Mouse (Mus musculus): ENCODE data around the gene Pitpna.

Pitpna gene

DNA sequence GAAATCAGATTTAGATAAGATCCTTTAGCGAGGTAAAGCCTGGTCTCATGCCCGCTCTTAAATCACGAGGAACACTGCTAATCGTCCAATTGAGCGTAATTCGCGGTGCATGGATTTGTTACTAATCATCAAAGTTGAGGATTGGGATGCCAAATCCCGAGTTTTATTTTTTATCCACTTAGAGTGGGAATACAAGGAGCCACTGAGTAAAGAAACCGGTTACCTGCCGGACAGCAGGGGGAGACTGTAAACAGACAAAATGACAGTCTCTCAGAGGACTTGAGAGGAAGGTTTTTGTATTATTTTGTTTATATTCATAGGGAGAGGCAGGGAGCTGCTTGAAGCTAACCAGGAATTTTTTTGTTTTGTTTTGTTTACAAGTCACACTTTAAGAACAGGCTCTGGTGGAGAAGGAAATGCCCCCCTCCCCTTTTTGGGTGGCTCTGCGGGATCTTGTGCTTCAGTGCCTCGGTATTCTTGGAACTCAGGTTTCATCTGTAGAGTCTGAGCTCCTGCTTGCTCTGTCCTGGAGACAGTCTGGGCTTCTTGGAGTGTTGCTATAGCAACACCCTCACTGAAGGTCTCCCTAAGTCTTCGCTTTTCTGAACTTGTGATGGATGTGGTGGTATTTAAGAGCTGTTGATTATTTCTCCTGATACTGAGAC, 43.8 kb downstream of the Pitpna start:
- DNase-seq (ENCODE audit: low spot score) = no peak

DNA sequence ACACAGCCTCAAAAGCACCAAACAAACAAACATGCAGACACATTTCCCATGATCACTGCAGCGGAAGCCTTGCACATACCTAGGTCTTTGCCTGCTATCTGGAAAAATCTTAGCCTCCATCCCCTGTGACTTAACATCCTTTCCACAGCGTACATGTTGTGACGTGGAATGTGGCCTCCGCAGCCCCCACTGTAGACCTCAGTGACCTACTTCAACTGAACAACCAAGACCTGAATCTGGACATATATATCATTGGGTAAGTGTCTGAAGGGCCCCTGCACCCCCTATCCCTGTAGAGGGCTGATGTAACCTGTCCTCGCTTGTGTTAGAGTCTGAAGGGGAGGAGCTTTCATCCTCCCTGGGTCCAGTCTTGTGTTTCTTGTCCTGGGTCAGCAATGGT, 45.0 kb downstream of the Pitpna start:
- DNase-seq (ENCODE audit: low spot score) = no peak

DNA sequence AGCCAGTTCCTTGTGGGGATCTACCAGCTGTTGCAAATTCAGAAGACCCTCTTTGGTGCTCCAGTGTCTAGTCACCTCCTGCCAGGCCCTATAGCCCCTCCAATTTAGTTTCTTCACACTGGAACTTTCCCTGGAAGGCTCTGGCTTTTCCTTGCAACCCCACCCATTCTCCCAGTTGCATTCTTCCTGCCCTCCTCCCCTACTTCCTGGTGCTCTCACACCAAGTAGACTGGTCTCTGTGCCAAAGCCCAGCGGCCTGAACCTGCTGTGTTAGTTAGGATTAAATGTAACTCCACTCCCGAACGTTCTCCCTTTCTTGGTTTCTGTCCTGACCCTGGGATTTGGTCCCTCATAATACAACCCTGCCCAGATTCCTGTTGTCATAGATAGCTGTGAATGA, 46.9 kb downstream of the Pitpna start:
- DNase-seq (ENCODE audit: low spot score) = no peak

DNA sequence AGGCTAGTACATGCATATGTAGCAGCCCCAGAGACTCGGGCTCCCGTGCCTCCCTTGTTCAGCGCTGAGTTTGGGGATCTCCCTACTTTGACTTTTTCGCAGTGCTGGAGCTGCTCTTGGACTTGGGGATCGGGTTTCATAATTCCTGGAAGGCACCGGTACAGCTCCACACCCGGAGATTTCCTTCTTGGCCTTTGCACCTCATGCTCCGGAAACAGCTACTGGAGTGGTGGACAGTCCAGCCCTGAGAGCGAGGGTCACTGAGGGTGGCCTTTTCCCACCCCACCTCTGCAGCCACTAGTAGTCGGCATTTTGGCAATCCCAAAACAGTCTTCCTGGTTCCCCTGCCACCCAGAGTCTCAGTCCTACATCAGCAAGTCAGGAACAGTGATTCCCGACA, 47.4 kb downstream of the Pitpna start:
- DNase-seq (ENCODE audit: low spot score) = no peak

DNA sequence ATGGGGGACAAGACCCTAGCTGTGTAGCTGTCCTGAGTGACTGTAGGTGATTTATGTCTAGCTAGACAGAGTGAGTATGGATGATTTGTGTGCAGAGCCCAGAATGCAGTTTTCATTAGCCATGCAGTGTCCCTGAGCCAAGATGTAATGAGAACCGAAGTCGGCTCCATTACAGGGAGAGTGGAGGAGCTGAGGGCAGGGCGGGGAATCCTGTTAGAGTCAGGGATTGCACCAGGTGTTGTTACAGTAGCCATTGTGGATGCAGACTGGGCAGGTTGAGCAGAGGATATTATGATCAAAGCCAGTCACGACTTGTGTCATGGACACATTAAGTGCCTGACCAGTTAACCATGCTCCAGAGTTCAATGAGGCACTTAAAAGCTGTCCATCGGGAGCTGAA, 55.4 kb downstream of the Pitpna start:
- no peak for DNase-seq (ENCODE audit: low spot score)

DNA sequence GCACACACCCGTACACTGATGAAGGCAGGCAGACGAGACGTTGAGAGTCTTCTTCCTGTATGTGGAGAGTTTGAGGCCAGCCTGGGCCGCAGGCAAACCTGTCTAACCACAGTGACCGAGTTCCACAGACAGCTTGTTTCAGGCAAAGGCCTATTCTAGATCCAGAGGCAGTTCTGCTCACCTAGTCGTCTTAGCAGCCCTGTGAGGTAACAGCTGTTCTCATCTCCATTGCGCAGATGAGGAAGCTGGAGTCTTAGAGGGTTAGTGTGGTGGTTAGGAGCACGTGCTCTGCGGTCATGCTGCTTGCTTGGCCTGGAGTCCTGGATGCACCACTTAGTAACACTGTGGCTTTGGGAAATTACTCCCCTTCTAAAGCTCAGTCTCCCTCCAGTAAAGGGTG, 56.8 kb downstream of the Pitpna start:
- DNase-seq (ENCODE audit: low spot score) = no peak

DNA sequence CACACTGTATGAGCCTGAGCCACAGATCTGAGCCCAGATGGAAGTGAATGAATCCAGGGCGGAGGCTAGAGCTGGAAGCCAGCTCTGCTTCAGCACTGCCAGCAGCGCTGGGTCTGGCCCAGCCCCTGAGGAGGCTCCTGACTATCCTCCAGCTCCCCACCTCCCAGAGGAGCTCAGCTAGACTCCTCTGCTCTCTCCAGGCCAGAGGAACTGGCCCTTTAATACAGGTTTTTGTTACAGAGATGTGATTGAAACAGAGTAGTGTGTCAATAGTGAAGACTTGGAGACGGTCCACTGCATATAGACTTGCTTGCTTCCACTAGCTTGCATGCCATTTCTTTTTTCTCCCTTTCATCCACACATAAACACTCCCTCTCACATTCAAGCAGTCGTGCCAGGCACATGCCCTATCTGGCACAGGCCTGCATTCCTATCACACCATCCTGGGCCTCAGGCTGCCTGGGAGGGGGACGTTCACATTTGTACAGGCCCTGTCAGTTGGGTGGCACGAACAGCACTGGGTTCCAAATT, 59.8 kb downstream of the Pitpna start:
- no peak for DNase-seq (ENCODE audit: low spot score)

DNA sequence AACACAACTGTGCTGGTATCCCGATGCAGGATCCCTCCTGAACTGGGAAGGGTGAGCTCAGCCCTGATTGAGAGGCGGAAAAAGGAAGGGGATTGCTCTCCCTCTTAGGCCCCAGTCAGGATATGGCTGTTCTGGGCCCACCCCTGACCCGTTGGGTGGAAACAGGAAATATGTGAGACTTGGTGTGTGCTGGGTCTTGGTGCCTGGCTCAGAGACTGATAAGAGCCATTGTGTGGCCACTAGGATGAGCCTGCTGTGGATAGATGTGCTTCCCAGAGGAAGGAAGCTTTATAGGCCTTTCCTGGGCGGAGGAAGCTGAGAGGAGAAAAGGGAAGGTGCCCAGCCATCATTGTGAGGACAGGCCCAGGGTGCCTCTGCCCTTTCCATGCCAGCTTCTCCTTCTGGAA, 61.3 kb downstream of the Pitpna start:
- no peak for DNase-seq (ENCODE audit: low spot score)

DNA sequence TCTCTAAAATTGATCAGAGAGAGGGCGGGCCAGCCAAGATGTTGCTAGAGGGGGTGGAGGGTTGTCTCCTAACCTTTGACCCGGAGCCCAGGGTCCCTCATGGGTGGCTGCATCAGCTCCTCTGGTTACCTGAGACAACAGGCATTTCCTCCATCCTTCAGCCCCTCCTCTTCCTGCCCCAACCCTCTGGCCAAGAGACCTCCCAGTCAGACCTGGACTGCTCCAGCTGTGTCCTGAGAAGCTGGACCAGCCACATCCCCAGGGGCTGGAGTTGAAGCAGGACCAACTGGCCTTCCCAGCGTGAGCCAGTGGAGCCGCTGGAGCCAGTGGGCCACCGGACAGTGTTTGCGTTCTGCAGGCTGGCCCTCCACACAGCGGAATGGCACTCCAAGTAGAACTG, 62.4 kb downstream of the Pitpna start, which contains the start of gene Myo1c:
TSS of gene Myo1c (plus strand) at position 194 of the 400 bp plus-strand sequence.
- DNase-seq (ENCODE audit: low spot score) = no peak

DNA sequence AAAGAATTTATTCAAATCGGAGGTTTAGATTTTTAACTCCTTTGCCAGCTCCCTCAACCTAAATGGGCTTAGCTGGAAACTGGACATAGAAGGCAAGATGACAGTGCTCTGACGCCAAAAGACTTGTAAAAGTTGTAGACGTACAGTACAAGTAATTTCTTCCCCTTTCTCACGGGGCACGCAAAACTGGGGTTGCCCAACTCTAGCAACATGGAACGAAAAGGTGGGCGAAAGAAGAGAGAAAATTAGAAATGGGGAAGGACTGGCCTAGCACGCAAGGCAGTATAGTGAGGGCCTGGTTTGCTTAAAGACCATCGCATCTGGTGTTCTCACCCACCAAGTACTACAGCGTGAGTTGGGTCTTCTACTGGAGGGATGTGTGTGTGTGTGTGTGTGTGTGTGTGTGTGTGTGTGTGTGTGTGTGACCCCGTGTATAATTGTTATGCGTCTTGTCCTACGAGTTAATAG, 63.1 kb downstream of the Pitpna start:
- no peak for DNase-seq (ENCODE audit: low spot score)

DNA sequence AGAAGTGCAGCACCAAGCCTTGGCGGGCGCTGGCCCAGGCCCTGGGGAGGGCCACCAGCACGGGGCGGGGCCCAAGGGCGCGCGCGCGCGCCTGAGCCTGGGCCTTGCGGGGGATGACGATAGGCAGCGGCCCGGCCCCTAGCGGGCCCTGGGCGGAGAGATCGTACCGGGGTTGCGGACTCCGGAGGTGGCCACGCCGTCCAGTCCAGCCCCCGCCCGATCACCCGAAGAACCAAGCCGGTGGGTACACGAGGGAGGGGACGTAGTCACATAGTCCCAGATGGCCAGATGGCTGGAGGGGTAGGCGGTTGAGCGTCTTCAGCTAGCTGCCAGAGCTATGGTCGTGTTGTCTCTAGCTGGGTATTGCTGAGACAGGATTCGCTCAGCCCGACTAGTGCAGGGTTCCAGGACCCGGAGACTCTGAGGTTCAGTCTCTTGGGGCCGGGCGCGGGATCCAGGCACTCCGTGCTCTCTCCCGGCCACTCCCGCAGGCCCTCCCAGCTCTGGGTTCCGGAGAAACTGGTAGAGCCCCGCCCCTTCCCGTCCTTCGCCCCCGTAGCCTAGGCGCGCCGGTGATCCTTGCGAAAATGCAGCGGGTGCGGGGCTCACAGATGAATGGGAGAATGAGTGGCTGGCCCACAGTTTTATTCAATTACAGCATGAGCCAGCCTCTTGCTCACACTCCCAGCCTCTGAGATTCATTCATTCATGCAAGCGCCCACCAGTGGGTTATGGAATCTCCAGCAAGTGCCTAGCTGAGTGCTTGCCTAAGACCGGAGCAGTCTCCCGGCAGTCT, 63.7 kb downstream of the Pitpna start:
- DNase-seq (ENCODE audit: low spot score) = peak; percentile 47

DNA sequence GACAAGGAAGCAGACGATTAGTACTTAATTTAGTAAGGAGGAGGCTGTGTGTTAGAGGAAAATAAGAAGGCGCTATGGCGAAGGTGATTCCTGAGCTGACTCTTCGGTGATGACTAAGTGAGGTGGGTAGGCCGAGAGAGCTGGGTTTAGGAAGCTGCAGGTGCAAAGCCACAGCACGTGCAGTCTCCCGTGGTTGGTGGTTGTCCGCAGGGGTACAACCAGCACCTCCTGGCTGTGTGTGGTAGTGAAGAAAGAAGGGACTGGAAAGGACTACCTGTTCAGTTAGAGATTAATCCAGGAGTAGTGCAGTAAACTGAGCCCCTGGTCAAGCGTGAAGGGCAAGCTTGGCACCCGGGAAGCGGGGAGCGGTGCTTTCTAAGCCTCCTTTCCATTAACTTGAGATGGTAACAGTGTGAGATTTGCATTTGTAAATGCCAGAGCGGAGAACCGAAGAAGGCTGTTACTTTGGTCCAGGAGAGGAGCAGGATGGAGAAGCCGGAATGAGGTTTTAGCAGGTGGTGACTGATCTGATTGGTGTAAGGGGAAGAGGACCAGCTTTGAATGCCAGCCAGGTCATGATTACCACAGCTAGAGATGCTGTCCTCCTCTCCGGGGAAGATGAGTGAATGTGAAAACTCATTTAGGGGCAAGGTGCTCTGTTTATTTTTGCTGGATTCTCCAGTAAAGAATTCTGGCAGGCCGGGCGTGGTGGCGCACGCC, 64.5 kb downstream of the Pitpna start:
- DNase-seq (ENCODE audit: low spot score) = no peak

DNA sequence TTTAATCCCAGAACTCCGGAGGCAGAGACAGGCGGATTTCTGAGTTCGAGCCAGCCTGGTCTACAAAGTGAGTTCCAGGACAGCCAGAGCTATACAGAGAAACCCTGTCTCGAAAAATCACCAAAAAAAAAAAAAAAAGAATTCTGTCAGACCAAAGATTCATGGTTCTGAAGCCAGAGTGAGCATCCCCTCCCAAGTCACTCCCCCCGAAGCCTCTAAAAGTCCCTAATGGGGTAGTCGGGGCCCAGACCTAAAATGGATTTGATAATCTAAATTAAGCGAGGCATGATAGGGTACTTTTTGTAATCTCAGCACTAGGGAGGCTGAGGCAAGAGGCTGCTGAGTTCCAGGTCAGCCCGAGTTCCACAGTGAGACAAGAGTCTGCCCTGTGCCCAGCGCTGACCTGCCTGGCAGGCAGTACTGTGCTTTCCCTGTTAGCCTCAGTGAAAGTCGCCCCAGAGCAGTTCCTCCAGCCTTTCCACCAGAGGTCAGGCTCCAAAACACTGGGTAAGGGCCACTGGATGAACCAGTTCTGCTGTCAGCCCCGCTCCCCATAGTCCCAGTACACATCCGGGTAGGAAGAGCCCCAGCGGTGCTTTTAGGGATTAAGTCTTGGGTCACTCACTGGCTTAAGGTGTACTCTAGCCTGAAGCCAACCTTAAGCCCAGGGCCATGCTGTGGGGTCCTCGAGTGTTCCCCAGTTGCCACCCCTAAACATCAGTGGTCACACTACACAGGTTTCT, 65.2 kb downstream of the Pitpna start:
- no peak for DNase-seq (ENCODE audit: low spot score)

DNA sequence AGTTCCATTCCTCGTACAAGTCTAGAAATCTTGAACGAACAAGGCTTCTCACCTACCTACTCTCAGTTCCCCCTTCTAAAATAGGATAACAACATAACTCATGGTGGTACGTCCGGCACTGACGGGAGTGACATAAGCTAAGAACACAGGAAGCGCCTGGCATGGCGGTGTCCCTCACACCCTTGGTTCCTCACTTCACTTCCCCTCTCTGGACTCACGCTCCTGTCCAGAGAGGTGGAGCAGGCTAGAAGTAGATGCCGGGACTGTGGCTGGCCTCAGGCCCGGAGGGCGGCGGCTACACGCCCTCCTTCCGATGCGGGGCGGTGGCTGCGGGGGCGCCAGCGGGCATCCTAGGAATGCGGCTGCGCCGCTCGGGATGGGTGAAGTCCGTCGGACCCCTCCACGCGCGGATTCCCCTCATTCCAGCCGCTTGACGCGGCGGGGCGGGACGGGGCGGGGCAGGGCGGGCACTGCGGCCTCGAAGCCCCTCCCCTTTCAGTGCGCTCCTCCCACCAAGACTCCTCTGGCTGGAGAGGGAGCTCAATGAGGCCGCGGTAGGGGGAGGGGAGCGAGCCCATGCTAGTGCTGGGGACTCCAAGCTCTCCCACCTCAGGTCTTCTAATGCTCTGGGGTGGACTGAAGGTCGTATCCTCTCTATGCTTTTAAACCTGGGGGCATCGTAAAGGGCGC, 66.0 kb downstream of the Pitpna start:
- DNase-seq (ENCODE audit: low spot score) = peak; percentile 43

DNA sequence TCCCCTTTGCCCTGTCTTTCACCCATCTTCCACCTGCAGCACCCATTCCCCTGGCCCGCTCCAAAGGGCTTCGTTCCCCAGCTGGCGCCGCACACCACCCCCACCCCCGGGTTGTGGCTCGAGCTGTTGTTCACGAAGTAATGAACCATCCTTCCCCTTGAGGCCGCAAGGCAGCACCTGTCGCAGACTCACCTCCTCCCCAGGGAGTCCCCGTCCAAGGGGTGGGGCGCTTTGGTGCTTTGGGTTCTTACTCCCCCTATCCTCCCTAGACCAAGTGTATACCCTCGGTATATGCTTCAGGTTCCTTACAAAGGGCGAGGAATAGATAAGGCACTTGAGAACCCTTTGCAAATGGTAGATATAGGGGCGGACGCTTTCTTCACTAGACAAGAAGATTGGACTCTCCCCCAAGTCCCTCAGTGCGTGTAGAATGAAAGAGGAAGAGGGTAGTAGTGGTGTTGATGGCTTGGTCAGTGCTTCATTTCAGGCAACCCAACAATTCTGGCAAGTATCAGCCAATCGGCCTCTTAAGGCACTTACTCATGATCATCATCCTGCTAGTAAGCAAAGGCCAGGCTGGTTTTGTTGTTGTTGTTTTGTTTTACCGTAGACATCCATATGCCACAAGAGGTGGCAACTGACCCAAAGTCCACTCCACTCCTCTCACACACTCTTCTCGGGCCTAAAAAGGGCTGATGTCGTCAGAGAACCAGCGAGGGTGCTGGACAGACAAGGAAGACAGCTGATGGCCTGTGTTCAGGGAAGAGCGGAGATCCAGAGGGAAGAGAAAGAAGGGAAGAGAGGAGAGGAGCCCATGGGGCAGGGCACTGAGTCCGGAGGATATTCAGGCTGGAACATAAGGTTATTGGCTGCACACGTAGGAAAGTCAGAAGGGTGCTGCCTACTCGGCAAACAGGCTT, 66.8 kb downstream of the Pitpna start:
- no peak for DNase-seq (ENCODE audit: low spot score)

DNA sequence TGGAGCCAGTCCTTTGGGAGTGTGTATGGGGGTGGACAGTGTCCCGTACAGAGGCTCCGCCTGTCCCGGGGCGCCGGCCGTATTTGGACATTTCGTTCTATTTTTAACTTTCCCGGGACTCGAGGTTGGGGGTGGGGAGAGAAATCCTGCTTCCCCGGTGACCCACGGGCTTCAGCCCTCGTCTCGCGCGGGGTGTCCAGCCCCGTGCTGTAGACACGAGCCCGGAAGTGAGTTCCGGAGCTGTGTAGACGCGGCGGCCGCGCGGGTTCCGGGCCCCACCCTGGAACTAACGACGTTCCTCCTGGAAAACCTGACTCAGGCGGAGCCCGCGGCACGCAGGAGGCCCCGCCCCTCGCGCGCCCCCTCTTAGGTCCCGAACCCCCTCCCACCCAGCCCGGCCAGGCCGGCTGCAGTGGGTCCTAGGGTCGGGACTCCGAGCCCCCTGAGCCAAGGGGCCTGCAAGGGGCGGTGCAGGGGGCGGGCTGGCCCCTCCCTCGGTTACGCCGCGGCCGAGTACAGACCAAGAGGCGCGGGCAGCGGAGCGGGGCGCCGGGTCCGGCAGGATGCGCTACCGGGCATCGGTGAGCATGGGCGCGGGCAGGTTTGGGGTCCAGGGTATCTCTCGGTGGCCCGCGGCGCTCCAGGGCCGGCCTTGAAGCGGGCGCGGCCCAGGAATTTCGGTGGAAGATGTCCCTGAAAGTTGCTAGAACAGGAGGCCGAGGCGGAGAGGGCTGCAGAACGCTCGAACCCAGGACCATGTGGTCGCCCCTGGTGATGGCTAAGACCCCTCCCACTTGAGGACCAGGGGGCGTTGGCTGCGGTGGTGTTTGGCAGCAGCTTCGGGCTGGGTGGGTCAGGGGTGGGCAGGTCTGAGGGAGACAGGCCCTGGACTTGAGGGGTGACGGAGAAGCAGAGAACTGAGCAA, 68.0 kb downstream of the Pitpna start:
- DNase-seq (ENCODE audit: low spot score) = peak; percentile 46

DNA sequence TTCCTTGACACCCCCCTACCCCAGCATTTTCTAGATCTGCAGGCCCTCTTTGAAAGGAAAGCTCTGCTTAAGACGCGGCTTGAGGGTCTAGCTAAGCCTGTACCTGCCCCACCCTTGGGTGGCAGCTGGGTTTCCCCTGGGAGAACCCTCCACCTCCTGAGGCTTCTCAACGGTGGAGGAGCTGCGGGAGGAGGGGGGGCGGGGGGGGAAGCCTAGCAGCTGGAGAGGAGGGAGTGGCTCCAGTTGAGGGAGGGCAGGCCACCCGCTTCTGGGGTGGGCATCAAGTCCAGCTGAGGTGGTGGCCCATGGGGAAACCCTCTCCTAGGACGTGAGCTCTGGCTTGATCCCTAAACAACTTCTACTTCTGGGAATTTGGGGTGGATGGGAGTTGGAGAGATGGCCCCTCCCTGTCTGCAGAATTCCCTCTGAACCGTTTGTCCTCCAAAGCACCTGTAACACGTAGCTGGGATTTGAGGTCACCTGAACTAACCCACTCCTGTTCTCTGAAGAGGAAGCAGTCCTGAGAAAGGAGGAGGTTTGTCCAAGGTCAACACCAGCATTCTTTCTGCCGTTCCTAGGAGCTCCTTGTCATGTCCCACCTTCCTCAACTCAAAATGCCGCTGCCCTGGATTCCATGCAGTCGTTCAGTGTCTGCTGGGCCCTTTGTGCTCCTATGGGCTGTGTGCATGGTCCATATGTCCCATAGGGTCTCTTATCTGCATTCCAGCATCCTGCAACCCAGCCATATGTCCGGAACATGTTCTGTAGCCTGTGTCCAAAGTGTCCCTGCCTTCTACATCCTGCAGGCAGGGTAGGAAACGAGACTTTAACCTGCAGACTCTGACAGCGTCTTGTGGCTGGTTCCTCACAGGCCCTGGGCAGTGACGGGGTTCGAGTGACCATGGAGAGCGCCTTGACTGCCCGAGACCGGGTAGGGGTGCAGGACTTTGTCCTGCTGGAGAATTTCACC, 69.0 kb downstream of the Pitpna start:
- DNase-seq (ENCODE audit: low spot score) = no peak

DNA sequence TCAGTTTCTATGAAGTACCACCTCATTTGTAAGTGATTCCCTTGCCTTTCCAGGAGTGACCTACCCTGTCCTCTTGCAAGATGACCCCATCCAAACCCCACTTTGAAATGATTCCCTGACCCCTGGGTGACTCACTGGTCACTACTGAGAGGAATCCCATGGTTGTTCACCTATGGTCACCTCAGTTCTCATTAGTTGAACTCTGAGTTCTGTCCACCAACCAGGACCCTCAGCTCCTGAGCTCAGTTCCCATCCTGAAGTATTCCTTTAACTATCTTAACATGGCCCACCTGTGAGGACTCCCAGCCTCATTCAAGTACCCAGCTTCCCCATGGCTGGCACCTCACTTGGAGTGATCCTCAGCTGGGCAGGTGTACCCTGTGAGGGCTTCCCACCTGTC, 69.9 kb downstream of the Pitpna start:
- DNase-seq (ENCODE audit: low spot score) = no peak

Measured in urinary bladder, postnatal 10 days (tissue).